ENCODE assay signal across 19 mouse cellular contexts in genomic region chr13:90182262-90182661, GRCm38 (mm10).
"Had no signal": no experiment of that assay in that cellular context is flagged by ENCODE, and none has a peak within 500 bp of the region (broad histone marks: within the 10 kb centered on the region; RNA-seq: fewer than 3 reads in every experiment).

No protein-coding gene starts in this region.

- DNase-seq: kidney, adult 11 months; kidney, adult 8-10 months; kidney, postnatal 10 days; kidney, postnatal 36 days; layer of hippocampus, postnatal 36 days; liver, embryonic 13.5 days; lung, adult 2 months; lung, postnatal 14 days; lung, postnatal 4 days; right cerebral cortex, adult 18-20 months; right cerebral cortex, postnatal 14 days; right cerebral cortex, postnatal 4 days; thymus, adult 2 months; thymus, postnatal 14 days had no signal

- H3K9me3 ChIP-seq: kidney, embryonic 15.5 days; liver, embryonic 13.5 days; neural tube, embryonic 13.5 days had no signal

- H3K27me3 ChIP-seq: kidney, embryonic 15.5 days; liver, embryonic 13.5 days; neural tube, embryonic 13.5 days had no signal

- H3K4me3 ChIP-seq: kidney, embryonic 15.5 days; left cerebral cortex, adult 2 months; liver, embryonic 13.5 days; myocyte; neural tube, embryonic 13.5 days had no signal

- H3K36me3 ChIP-seq: kidney, embryonic 15.5 days; liver, embryonic 13.5 days; neural tube, embryonic 13.5 days had no signal

- H3K4me1 ChIP-seq: kidney, embryonic 15.5 days; liver, embryonic 13.5 days; neural tube, embryonic 13.5 days had no signal

- H3K9ac ChIP-seq: kidney, embryonic 15.5 days; liver, embryonic 13.5 days; neural tube, embryonic 13.5 days had no signal

- H3K27ac ChIP-seq: kidney, embryonic 15.5 days; left cerebral cortex, adult 2 months; liver, embryonic 13.5 days; neural tube, embryonic 13.5 days; stomach, postnatal 0 days had no signal

- H3K4me2 ChIP-seq: kidney, embryonic 15.5 days; liver, embryonic 13.5 days; neural tube, embryonic 13.5 days had no signal
